Mouse (Mus musculus) intestine, postnatal 0 days (tissue): ENCODE results near the gene Pcyox1. TPM values are rescaled to one million over a fixed set of nuclear protein-coding genes. Genes with fewer than 3 reads are reported as not detected.

Source experiments
- ATAC-seq: fragments of 200-750 bp; cut with Nextera tagmentation; 2 replicates; pipeline ENCODE4 v1.8.0; 2017; ENCODE audit warnings: mild to moderate bottlenecking, moderate TSS enrichment, moderate library complexity
- H3K27ac ChIP-seq: fragments of 300-500 bp; sonication (generic); 2 replicates; pipeline ENCODE4 v1.5.1; 2014; ENCODE audit warnings: mild to moderate bottlenecking, low read depth, low read length, moderate library complexity
- H3K27me3 ChIP-seq: fragments of 300-500 bp; sonication (generic); replicated peaks from 2 replicates; pipeline ENCODE4 v1.6.1; 2014; ENCODE audit warnings: low read length, mixed read lengths; ENCODE audit not compliant: control insufficient read depth, insufficient read depth
- H3K36me3 ChIP-seq: fragments of 300-500 bp; sonication (generic); 2 replicates; pipeline ENCODE4 v1.6.1; 2014; ENCODE audit warnings: mild to moderate bottlenecking, moderate library complexity; ENCODE audit not compliant: control insufficient read depth, insufficient read depth
- H3K4me1 ChIP-seq: fragments of 300-500 bp; sonication (generic); replicated peaks from 2 replicates; pipeline ENCODE4 v1.6.1; 2014; ENCODE audit warnings: antibody characterized with exemption, low read length, mixed read lengths; ENCODE audit not compliant: control insufficient read depth, insufficient read depth
- H3K4me2 ChIP-seq: fragments of 300-500 bp; sonication (generic); replicated peaks from 2 replicates; pipeline ENCODE4 v1.6.1; 2014; ENCODE audit warnings: low read depth, mild to moderate bottlenecking, moderate library complexity
- H3K4me3 ChIP-seq: fragments of 300-500 bp; sonication (generic); 2 replicates; pipeline ENCODE4 v1.5.1; 2014; ENCODE audit warnings: low read depth, low read length
- H3K9ac ChIP-seq: fragments of 300-500 bp; sonication (generic); 2 replicates; pipeline ENCODE4 v1.6.1; 2014; ENCODE audit warnings: mild to moderate bottlenecking, low read depth, low read length
- H3K9me3 ChIP-seq: fragments of 300-500 bp; sonication (generic); 2 replicates; pipeline ENCODE4 v1.6.1; 2016; ENCODE audit warnings: mixed run types; ENCODE audit not compliant: control insufficient read depth
- CTCF ChIP-seq: sonication (generic); IDR thresholded peaks from 2 replicates; pipeline ENCODE4 v1.5.1; 2016; ENCODE audit warnings: low read depth, mild to moderate bottlenecking, control low read depth, antibody characterized with exemption, moderate library complexity
- WGBS: fragments of 180-500 bp; shearing (Covaris S2); extraction: QIAGEN DNeasy Blood & Tissue Kit; methylation state at CpG from one replicate; pipeline ENCODE4 v1.1.7; 2014; 5-methylcytosine and 5-hydroxymethylcytosine counted together
- polyA plus RNA-seq: library from polyadenylated mRNA; unstranded; fragments of >200 nt; fragmentation: Nextera tagmentation; extraction: Ambion mirVana; gene quantifications from 2 replicates; pipeline ENCODE4 v1.2.1, GENCODE M21; 2015

Pcyox1 gene
- polyA plus RNA-seq, 1 experiment from 2014 or later, result 37.8 TPM

GRCm38 (mm10) chr6:86437711-86438110 is 40.8 kb upstream of the Pcyox1 start:
- peak; percentile 79 for TF ChIP-seq CTCF
- peak; percentile 77 for ATAC-seq
- Histone ChIP-seq H3K9ac (peak overlapping the region; percentile 83), H3K27me3 (no peaks in the 10 kb centered on the region), H3K4me3 (peak overlapping the region; percentile 76), H3K36me3 (peaks cover 20% of the 10 kb centered on the region), H3K4me1 (no peaks in the 10 kb centered on the region), H3K9me3 (no peaks in the 10 kb centered on the region), H3K4me2 (peak overlapping the region; percentile 73), H3K27ac (peak overlapping the region; percentile 96)
- under 1% methylated on average over 14 of the region's 14 CpGs for WGBS

- H3K27ac ChIP-seq, result no peak overlapping the region
Measured at GRCm38 (mm10) chr6:86433696-86434095, 36.7 kb upstream of the Pcyox1 start.

GRCm38 (mm10) chr6:86431531-86431930 is 34.6 kb upstream of the Pcyox1 start:
- H3K4me1 ChIP-seq, result no peaks in the 10 kb centered on the region
- no peaks in the 10 kb centered on the region for H3K27me3 ChIP-seq
- no peaks in the 10 kb centered on the region for H3K9me3 ChIP-seq
- no peak overlapping the region for H3K4me3 ChIP-seq
- WGBS, result 94% methylated on average over 3 of the region's 3 CpGs
- no peak overlapping the region for H3K27ac ChIP-seq
- no peak for TF ChIP-seq CTCF
- peaks cover 59% of the 10 kb centered on the region for H3K36me3 ChIP-seq
- H3K4me2 ChIP-seq, result no peak overlapping the region
- no peak for ATAC-seq
- H3K9ac ChIP-seq, result no peak overlapping the region

More at GRCm38 (mm10) chr6:86433696-86434095, 36.7 kb upstream of the Pcyox1 start:
- Histone ChIP-seq H3K4me1 (no peaks in the 10 kb centered on the region), H3K27me3 (no peaks in the 10 kb centered on the region), H3K36me3 (peaks cover 42% of the 10 kb centered on the region), H3K9ac (no peak overlapping the region), H3K4me3 (no peak overlapping the region), H3K4me2 (no peak overlapping the region), H3K9me3 (no peaks in the 10 kb centered on the region)
- no peak for TF ChIP-seq CTCF
- peak; percentile 32; the same call in 1 of the 2 replicates for ATAC-seq
- WGBS, result 55% methylated on average over 1 of the region's 1 CpGs

- Histone ChIP-seq H3K4me1 (no peaks in the 10 kb centered on the region), H3K27me3 (no peaks in the 10 kb centered on the region), H3K9me3 (no peaks in the 10 kb centered on the region), H3K4me2 (no peak within 1 kb of the TSS), H3K4me3 (no peak within 1 kb of the TSS), H3K27ac (no peak within 1 kb of the TSS), H3K36me3 (peaks cover 72% of the 10 kb centered on the region), H3K9ac (no peak within 1 kb of the TSS)
- WGBS, result 91% methylated on average over 1 of the region's 1 CpGs
- ATAC-seq, result no peak
- no peak for TF ChIP-seq CTCF
Measured at GRCm38 (mm10) chr6:86426358-86426757, 29.4 kb upstream of the Pcyox1 start, which contains the start of gene Gm44790. Gene Gm44790, plus strand, starts transcription at chr6:86426658.

GRCm38 (mm10) chr6:86420491-86420890 is 23.5 kb upstream of the Pcyox1 start:
- WGBS, result 82% methylated on average over 6 of the region's 6 CpGs
- no peak overlapping the region for H3K9ac ChIP-seq
- H3K36me3 ChIP-seq, result peaks cover 73% of the 10 kb centered on the region
- no peak overlapping the region for H3K4me2 ChIP-seq
- H3K9me3 ChIP-seq, result no peaks in the 10 kb centered on the region
- no peak overlapping the region for H3K27ac ChIP-seq
- TF ChIP-seq CTCF, result peak; percentile 64
- H3K4me1 ChIP-seq, result no peaks in the 10 kb centered on the region
- no peak overlapping the region for H3K4me3 ChIP-seq
- no peaks in the 10 kb centered on the region for H3K27me3 ChIP-seq
- no peak for ATAC-seq

- ATAC-seq, result no peak
- 85% methylated on average over 3 of the region's 3 CpGs for WGBS
Measured at GRCm38 (mm10) chr6:86419239-86419638, 22.3 kb upstream of the Pcyox1 start.

GRCm38 (mm10) chr6:86418711-86419110 is 21.8 kb upstream of the Pcyox1 start:
- Histone ChIP-seq H3K9ac (no peak overlapping the region), H3K4me1 (no peaks in the 10 kb centered on the region), H3K9me3 (no peaks in the 10 kb centered on the region), H3K36me3 (peaks cover 62% of the 10 kb centered on the region), H3K4me2 (no peak overlapping the region), H3K27ac (no peak overlapping the region), H3K4me3 (no peak overlapping the region), H3K27me3 (no peaks in the 10 kb centered on the region)
- no peak for TF ChIP-seq CTCF
- ATAC-seq, result no peak
- WGBS, result 86% methylated on average over 6 of the region's 6 CpGs

More at GRCm38 (mm10) chr6:86419239-86419638, 22.3 kb upstream of the Pcyox1 start:
- Histone ChIP-seq H3K9me3 (no peaks in the 10 kb centered on the region), H3K27ac (no peak overlapping the region), H3K27me3 (no peaks in the 10 kb centered on the region), H3K4me2 (no peak overlapping the region), H3K9ac (no peak overlapping the region), H3K4me1 (no peaks in the 10 kb centered on the region), H3K36me3 (peaks cover 63% of the 10 kb centered on the region), H3K4me3 (no peak overlapping the region)
- no peak for TF ChIP-seq CTCF
